Mouse (Mus musculus) limb, embryonic 14.5 days (tissue): ENCODE results near the gene Pced1b. TPM values are rescaled to one million over a fixed set of nuclear protein-coding genes. Genes with fewer than 3 reads are reported as not detected.

Experiments
- ATAC-seq: fragments of 200-750 bp; cut with Nextera tagmentation; 2 replicates; pipeline ENCODE4 v1.8.0; 2017; ENCODE audit warnings: low read depth, moderate number of reproducible peaks, moderate TSS enrichment; ENCODE audit not compliant: low FRiP score
- DNase-seq: peaks from one replicate; pipeline ENCODE4 v3.0.0-alpha.2; 2015; ENCODE audit warnings: low spot score
- H3K27ac ChIP-seq: fragments of 300-500 bp; sonication (generic); replicated peaks from 2 replicates; pipeline ENCODE4 v1.5.1; 2014; ENCODE audit warnings: low read depth, mild to moderate bottlenecking, low read length, moderate library complexity, mixed read lengths
- H3K27me3 ChIP-seq: fragments of 300-500 bp; sonication (generic); 2 replicates; pipeline ENCODE4 v1.6.1; 2014; ENCODE audit warnings: low read length, mixed read lengths; ENCODE audit not compliant: control insufficient read depth, insufficient read depth
- H3K36me3 ChIP-seq: fragments of 300-500 bp; sonication (generic); 2 replicates; pipeline ENCODE4 v1.6.1; 2014; ENCODE audit warnings: mild to moderate bottlenecking, low read length, moderate library complexity, mixed read lengths; ENCODE audit not compliant: control insufficient read depth, insufficient read depth
- H3K4me1 ChIP-seq: fragments of 300-500 bp; sonication (generic); 2 replicates; pipeline ENCODE4 v1.6.1; 2014; ENCODE audit warnings: antibody characterized with exemption, low read length, mixed read lengths; ENCODE audit not compliant: control insufficient read depth, insufficient read depth
- H3K4me2 ChIP-seq: fragments of 300-500 bp; sonication (generic); replicated peaks from 2 replicates; pipeline ENCODE4 v1.6.1; 2014; ENCODE audit warnings: low read depth, mild to moderate bottlenecking, low read length, moderate library complexity; ENCODE audit not compliant: severe bottlenecking
- H3K4me3 ChIP-seq: fragments of 300-500 bp; sonication (generic); replicated peaks from 2 replicates; pipeline ENCODE4 v1.5.1; 2014; ENCODE audit warnings: low read length
- H3K9ac ChIP-seq: fragments of 300-500 bp; sonication (generic); 2 replicates; pipeline ENCODE4 v1.6.1; 2014; ENCODE audit warnings: mild to moderate bottlenecking, low read depth, low read length, moderate library complexity; ENCODE audit not compliant: severe bottlenecking
- H3K9me3 ChIP-seq: fragments of 300-500 bp; sonication (generic); 2 replicates; pipeline ENCODE4 v1.6.1; 2016; ENCODE audit warnings: low read length; ENCODE audit not compliant: control insufficient read depth
- POLR2A ChIP-seq: fragments of 200-500 bp; IDR thresholded peaks from 2 replicates; pipeline ENCODE4 v1.8.0; 2012; ENCODE audit warnings: inconsistent platforms, mild to moderate bottlenecking, moderate library complexity, borderline replicate concordance; ENCODE audit not compliant: insufficient read depth, insufficient read length; ENCODE audit errors: extremely low read depth
- WGBS: fragments of 180-500 bp; shearing (Covaris S2); extraction: QIAGEN DNeasy Blood & Tissue Kit; methylation state at CpG from one replicate; pipeline ENCODE4 v1.1.7; 2014; 5-methylcytosine and 5-hydroxymethylcytosine counted together
- polyA plus RNA-seq, 2 experiments: library from polyadenylated mRNA; depleted of rRNA in 1 of 2; stranded (reverse) in 1 of 2; unstranded in 1 of 2; fragments of >200 nt; fragmentation: Nextera tagmentation in 1 of 2; extraction: Ambion mirVana in 1 of 2; gene quantifications; 2 replicates each; pipeline versions ENCODE4 v1.2.1 to v1.2.3; 2012 to 2014

Pced1b gene
- polyA plus RNA-seq, 2 experiments = 3.8 to 7.9 TPM

DNA sequence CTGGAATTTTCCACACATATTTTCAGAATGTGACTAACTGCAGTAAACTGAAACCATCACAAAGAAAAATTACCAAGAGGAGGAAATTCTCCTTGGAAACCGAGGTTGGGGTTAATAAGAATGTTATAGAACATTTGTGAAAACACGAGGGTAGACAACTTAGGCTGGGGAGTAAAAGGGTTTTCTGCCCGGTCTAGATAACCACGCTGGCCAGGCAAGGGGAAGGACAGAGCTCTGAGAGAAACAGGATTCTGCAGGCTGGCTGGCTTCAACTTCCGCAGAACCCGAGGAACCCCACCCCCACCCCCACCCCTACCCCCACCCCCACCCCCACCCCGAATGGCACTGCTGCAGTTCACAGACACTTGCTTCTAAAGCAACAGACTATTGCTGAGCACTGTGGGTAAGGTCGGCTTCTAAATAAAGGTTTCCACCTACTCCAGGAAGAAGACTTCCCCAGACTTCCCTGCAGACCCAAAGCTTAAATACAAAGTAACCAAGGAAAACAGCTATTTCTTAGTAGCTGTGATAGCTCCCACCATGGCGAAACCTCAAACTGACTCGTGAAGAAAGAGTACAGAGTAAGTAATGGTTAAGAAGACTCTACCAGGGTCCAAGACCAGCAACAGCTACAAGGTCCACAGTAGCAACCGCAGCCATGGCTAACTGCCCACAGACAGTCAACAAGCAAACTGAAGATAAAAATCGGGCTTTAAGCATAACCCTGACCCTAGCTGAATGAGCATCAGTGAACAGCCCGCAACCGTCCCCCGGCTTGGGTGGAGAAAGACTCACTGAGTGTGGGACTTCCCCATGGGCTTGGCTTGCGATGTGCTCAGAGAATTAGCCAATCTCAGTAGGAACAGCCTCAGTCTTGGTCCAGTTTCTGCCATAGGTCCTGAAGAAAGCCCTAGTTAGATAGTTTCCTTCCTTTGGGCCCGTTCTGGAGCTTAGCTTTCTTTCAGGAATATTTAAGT lies 34.1 kb upstream of the Pced1b start:
- no peak overlapping the region for H3K4me2 ChIP-seq
- H3K9ac ChIP-seq = no peak overlapping the region
- no peaks in the 10 kb centered on the region for H3K36me3 ChIP-seq
- H3K4me1 ChIP-seq = no peaks in the 10 kb centered on the region
- no peaks in the 10 kb centered on the region for H3K27me3 ChIP-seq
- no peak overlapping the region for H3K27ac ChIP-seq
- no peaks in the 10 kb centered on the region for H3K9me3 ChIP-seq
- no peak overlapping the region for H3K4me3 ChIP-seq
- ATAC-seq = no peak
- DNase-seq = no peak
- TF ChIP-seq POLR2A = no peak
- 80% methylated on average over 17 of the region's 17 CpGs for WGBS

GRCm38 (mm10) chr15:97216843-97217242 lies 30.1 kb upstream of the Pced1b start:
- Histone ChIP-seq H3K9ac (no peak overlapping the region), H3K36me3 (no peaks in the 10 kb centered on the region), H3K27me3 (no peaks in the 10 kb centered on the region), H3K9me3 (no peaks in the 10 kb centered on the region), H3K27ac (no peak overlapping the region), H3K4me3 (no peak overlapping the region), H3K4me1 (no peaks in the 10 kb centered on the region), H3K4me2 (no peak overlapping the region)
- TF ChIP-seq POLR2A = no peak
- DNase-seq (no peak), ATAC-seq (no peak)
- WGBS = 95% methylated on average over 5 of the region's 5 CpGs

DNA sequence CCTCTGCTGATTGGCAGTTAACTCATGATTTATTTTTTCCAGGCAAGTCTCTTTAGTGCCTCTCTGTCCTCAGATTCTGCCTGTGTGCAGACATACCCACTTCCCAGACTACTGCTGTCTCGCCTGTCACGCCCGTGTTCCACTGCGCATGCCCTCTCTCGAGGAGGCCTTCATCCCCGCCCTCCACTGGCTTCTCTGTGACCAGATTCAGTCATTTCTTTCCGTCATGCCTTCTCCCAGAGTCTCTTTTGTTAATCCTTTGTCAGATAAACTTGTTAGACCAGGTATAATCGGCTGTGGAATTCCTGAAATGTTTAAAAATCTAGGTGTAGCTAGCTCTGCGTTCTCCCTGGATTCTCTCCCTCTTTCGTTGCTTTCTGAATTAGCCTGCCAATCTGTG lies 23.5 kb upstream of the Pced1b start:
- DNase-seq = no peak
- no peak for TF ChIP-seq POLR2A
- no peak overlapping the region for H3K4me2 ChIP-seq
- no peak overlapping the region for H3K27ac ChIP-seq
- WGBS = 83% methylated on average over 10 of the region's 10 CpGs
- no peaks in the 10 kb centered on the region for H3K36me3 ChIP-seq
- H3K4me3 ChIP-seq = no peak overlapping the region
- H3K9me3 ChIP-seq = 0 out of 2 replicates have a peak, but pooled peaks cover 4% of the 10 kb centered on the region
- H3K9ac ChIP-seq = no peak overlapping the region
- no peaks in the 10 kb centered on the region for H3K27me3 ChIP-seq
- ATAC-seq = no peak
- no peaks in the 10 kb centered on the region for H3K4me1 ChIP-seq

- H3K9ac ChIP-seq = no peak overlapping the region
These were observed 22.9 kb upstream of the Pced1b start for GRCm38 (mm10) chr15:97224003-97224402.

GRCm38 (mm10) chr15:97229494-97230077 lies 17.3 kb upstream of the Pced1b start:
- Histone ChIP-seq H3K27ac (no peak overlapping the region), H3K36me3 (no peaks in the 10 kb centered on the region), H3K4me3 (no peak overlapping the region), H3K4me2 (no peak overlapping the region), H3K4me1 (no peaks in the 10 kb centered on the region), H3K9ac (no peak overlapping the region), H3K9me3 (no peaks in the 10 kb centered on the region), H3K27me3 (no peaks in the 10 kb centered on the region)
- no peak for TF ChIP-seq POLR2A
- no peak for ATAC-seq
- no peak for DNase-seq
- WGBS = 87% methylated on average over 11 of the region's 11 CpGs

More at GRCm38 (mm10) chr15:97224003-97224402, 22.9 kb upstream of the Pced1b start:
- TF ChIP-seq POLR2A = no peak
- WGBS = 47% methylated on average over 8 of the region's 8 CpGs
- no peaks in the 10 kb centered on the region for H3K27me3 ChIP-seq
- ATAC-seq (no peak), DNase-seq (no peak)
- no peak overlapping the region for H3K4me3 ChIP-seq
- H3K27ac ChIP-seq = no peak overlapping the region
- no peaks in the 10 kb centered on the region for H3K36me3 ChIP-seq
- H3K4me2 ChIP-seq = no peak overlapping the region
- H3K4me1 ChIP-seq = no peaks in the 10 kb centered on the region
- H3K9me3 ChIP-seq = 0 out of 2 replicates have a peak, but pooled peaks cover 4% of the 10 kb centered on the region
